Mouse (Mus musculus): ENCODE measurements at regions not wholly inside any gene's neighbourhood (a gene's known extent, or its start where the extent isn't known, plus 50 kb on each side); places are given as distances from the start of the nearest gene placed in this dataset.

- no peak for DNase-seq (ENCODE audit: low spot score)
Observed at GRCm38 (mm10) chr3:117520461-117520860, 54.2 kb upstream of the Plppr5 start.

- DNase-seq (ENCODE audit: low spot score) = no peak
Observed at GRCm38 (mm10) chr3:117508090-117508489, 66.5 kb upstream of the Plppr5 start.

GRCm38 (mm10) chr3:117506151-117506723 lies 68.4 kb upstream of the Plppr5 start:
- no peak for DNase-seq (ENCODE audit: low spot score)

- DNase-seq (ENCODE audit: low spot score) = no peak
Observed at GRCm38 (mm10) chr3:117501107-117501506, 73.5 kb upstream of the Plppr5 start.

GRCm38 (mm10) chr3:117498138-117498897 lies 76.3 kb upstream of the Plppr5 start:
- no peak for DNase-seq (ENCODE audit: low spot score)

- peak; percentile 2 for DNase-seq (ENCODE audit: low spot score)
Observed at GRCm38 (mm10) chr3:117494118-117494517, 80.5 kb upstream of the Plppr5 start.

- DNase-seq (ENCODE audit: low spot score) = no peak
Observed at GRCm38 (mm10) chr3:117487281-117488027, 87.2 kb upstream of the Plppr5 start.

GRCm38 (mm10) chr3:117486351-117486750 lies 88.3 kb upstream of the Plppr5 start:
- DNase-seq (ENCODE audit: low spot score) = no peak

GRCm38 (mm10) chr3:117480131-117480530 lies 94.5 kb upstream of the Plppr5 start:
- no peak for DNase-seq (ENCODE audit: low spot score)

- no peak for DNase-seq (ENCODE audit: low spot score)
Observed at GRCm38 (mm10) chr3:117459507-117459906, 98.8 kb upstream of the Plppr4 start.

- DNase-seq (ENCODE audit: low spot score) = no peak
Observed at GRCm38 (mm10) chr3:117450559-117450958, 89.9 kb upstream of the Plppr4 start.

- no peak for DNase-seq (ENCODE audit: low spot score)
Observed at GRCm38 (mm10) chr3:117441887-117442286, 81.2 kb upstream of the Plppr4 start.

- DNase-seq (ENCODE audit: low spot score) = no peak
Observed at GRCm38 (mm10) chr3:117440294-117440693, 79.6 kb upstream of the Plppr4 start.

- peak; percentile 35 for DNase-seq (ENCODE audit: low spot score)
Observed at GRCm38 (mm10) chr3:117438473-117439114, 77.9 kb upstream of the Plppr4 start.

GRCm38 (mm10) chr3:117424526-117424925 lies 63.9 kb upstream of the Plppr4 start:
- no peak for DNase-seq (ENCODE audit: low spot score)

GRCm38 (mm10) chr3:117412896-117413747 lies 52.4 kb upstream of the Plppr4 start:
- DNase-seq (ENCODE audit: low spot score) = no peak
